Mouse (Mus musculus) embryonic fibroblast, embryonic 13.5 days (primary cell): ENCODE data around the gene Slc43a2.

Experiments
- CTCF ChIP-seq: IDR thresholded peaks from 2 replicates; pipeline ENCODE4 v1.5.1; 2011; ENCODE audit warnings: mild to moderate bottlenecking, control low read depth, low read length, moderate library complexity, borderline replicate concordance; ENCODE audit not compliant: insufficient read depth
- POLR2A ChIP-seq: IDR thresholded peaks from 2 replicates; pipeline ENCODE4 v1.6.1; 2011; ENCODE audit warnings: low read depth, mild to moderate bottlenecking, control low read depth, low read length, moderate library complexity

- TF ChIP-seq CTCF, result no peak
- no peak for TF ChIP-seq POLR2A
Observed at GRCm38 (mm10) chr11:75534286-75535033, 3.0 kb downstream of the Slc43a2 start.
